Mouse (Mus musculus): ENCODE results near the gene Slc4a4. TPM values are rescaled to one million over a fixed set of nuclear protein-coding genes. Genes with fewer than 3 reads are reported as not detected.

Gene Slc4a4
- total RNA-seq, 2 experiments from 2014 or later: not detected

GRCm38 (mm10) chr5:89120881-89121280 lies 234.3 kb downstream of the Slc4a4 start:
- no peak for ATAC-seq (replicated peaks; ENCODE audit: low FRiP score, poor library complexity, severe bottlenecking)

GRCm38 (mm10) chr5:89123270-89123903 lies 236.8 kb downstream of the Slc4a4 start:
- ATAC-seq (replicated peaks; ENCODE audit: low FRiP score, poor library complexity, severe bottlenecking): no peak

DNA sequence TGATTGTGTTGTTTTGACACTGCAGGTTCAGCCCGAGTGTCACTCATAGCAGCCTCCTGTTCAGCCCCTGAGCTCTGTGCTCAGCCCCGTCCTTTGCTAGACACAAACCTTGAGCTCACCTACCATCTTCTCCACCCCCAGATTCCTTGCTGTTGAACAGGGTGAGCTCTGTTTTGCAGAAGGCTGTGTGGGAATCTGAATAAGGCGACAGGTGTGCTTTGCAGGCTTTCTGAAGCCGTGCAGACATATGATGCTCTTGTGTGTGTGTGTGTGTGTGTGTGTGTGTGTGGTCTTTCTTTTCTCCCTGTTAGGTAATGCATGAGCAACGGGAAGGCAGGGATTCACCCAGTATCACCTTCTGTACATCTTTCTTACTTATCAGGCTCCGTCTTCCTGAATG lies 241.6 kb downstream of the Slc4a4 start:
- ATAC-seq (replicated peaks; ENCODE audit: low FRiP score, poor library complexity, severe bottlenecking): no peak

DNA sequence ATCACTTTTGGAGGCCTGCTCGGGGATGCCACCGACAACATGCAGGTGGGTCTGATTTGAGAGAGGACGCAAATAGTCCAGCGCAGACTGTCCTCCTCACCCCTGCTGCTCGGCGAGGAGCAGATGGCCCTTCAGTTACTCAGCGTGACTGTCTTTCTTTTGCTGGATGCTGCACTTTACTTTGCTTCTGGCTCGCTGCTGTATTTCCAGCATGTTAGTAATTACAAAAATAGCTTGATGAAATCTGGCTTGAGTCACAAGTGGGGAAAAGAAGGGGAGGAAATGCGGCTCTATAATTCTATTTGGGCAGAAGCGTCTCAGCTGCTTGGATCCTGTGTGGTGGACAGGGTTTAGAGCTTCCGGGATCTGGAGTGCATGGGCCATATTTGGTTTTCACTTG lies 249.2 kb downstream of the Slc4a4 start:
- ATAC-seq (replicated peaks; ENCODE audit: low FRiP score, poor library complexity, severe bottlenecking): no peak

GRCm38 (mm10) chr5:89140070-89140469 lies 253.5 kb downstream of the Slc4a4 start:
- no peak for ATAC-seq (replicated peaks; ENCODE audit: low FRiP score, poor library complexity, severe bottlenecking)

GRCm38 (mm10) chr5:89141761-89142160 lies 255.1 kb downstream of the Slc4a4 start:
- ATAC-seq (replicated peaks; ENCODE audit: low FRiP score, poor library complexity, severe bottlenecking): no peak

DNA sequence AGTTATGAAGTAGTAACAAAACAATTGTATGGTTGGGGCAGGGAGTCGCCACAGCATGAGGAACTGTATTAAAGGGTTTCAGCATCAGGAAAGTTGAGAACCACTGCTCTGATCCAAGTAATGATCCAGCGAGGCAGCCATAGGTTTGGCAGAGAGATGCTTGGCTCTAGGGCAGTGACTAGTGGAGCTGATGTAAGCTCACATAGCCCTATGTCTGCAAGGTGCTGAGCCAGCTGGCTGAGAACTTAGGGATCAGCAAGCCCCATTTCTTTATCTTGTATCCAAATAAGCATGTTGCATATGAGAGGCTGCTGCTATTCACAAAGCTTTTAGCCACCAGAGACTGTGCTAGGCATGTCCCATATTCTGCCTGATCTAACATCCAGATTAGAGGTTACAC lies 259.7 kb downstream of the Slc4a4 start:
- no peak for ATAC-seq (replicated peaks; ENCODE audit: low FRiP score, poor library complexity, severe bottlenecking)

GRCm38 (mm10) chr5:89147282-89147790 lies 260.7 kb downstream of the Slc4a4 start:
- no peak for ATAC-seq (replicated peaks; ENCODE audit: low FRiP score, poor library complexity, severe bottlenecking)

GRCm38 (mm10) chr5:89149436-89150040 lies 262.9 kb downstream of the Slc4a4 start:
- ATAC-seq (replicated peaks; ENCODE audit: low FRiP score, poor library complexity, severe bottlenecking): no peak

- ATAC-seq (replicated peaks; ENCODE audit: low FRiP score, poor library complexity, severe bottlenecking): no peak
These were observed 264.5 kb downstream of the Slc4a4 start for GRCm38 (mm10) chr5:89151076-89151475.

DNA sequence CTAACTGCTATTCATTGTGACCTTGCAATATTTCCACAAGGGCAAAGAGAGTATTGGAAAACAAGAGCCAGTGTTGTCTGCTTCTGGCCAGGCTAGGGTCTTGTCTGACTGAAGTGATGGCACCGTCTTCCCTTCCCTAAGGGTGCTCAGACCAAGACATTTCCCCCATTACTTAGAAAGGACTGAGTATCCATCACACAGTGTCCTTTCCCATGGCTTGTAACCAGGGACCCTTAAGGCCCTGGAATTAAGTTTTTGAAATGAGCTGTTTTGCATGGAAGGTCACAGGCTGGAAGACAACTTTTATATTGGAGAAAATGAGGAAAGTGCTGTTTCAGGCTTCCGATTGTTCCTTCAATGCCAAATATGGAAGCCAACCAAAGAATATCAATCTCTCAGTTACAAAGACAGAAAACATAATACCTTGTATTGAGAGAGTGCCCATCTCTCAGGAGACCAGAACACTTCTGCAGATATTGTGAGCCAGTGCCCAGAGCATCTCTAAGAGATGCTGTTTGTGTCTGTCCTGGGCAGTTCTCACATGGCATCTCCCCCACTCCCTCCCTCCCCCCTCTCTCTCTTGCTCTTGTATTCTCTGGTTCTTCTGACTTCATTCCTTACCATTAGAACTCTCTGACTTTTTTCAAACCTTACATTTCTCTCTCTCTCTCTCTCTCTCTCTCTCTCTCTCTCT lies 284.6 kb downstream of the Slc4a4 start:
- no peak for ATAC-seq (replicated peaks; ENCODE audit: low FRiP score, poor library complexity, severe bottlenecking)

- no peak for ATAC-seq (replicated peaks; ENCODE audit: low FRiP score, poor library complexity, severe bottlenecking)
These were observed 303.4 kb downstream of the Slc4a4 start for GRCm38 (mm10) chr5:89190063-89190462.

DNA sequence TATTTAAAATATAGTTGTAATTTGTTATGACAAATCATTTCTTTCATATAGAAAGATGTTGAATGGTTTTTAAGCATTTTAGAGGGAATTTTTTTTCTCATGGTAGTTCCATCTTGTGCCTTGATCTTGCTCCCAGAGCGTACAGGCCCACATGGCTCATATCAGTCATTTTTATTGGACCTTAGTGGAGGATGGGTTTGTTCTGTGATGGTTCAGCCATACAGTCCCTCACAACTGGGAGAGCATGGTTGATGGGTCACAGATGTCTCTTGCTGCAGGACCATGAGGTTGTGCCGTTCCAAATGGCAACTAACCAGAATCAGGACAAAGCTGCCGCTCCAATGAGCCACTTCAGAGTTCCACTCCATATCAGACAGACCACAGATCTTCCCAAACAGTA lies 308.0 kb downstream of the Slc4a4 start:
- ATAC-seq (replicated peaks; ENCODE audit: low FRiP score, poor library complexity, severe bottlenecking): no peak

- ATAC-seq (replicated peaks; ENCODE audit: low FRiP score, poor library complexity, severe bottlenecking): no peak
These were observed 311.9 kb downstream of the Slc4a4 start for GRCm38 (mm10) chr5:89198501-89198900.

GRCm38 (mm10) chr5:89209973-89210703 lies 323.5 kb downstream of the Slc4a4 start:
- ATAC-seq (replicated peaks; ENCODE audit: low FRiP score, poor library complexity, severe bottlenecking): no peak

DNA sequence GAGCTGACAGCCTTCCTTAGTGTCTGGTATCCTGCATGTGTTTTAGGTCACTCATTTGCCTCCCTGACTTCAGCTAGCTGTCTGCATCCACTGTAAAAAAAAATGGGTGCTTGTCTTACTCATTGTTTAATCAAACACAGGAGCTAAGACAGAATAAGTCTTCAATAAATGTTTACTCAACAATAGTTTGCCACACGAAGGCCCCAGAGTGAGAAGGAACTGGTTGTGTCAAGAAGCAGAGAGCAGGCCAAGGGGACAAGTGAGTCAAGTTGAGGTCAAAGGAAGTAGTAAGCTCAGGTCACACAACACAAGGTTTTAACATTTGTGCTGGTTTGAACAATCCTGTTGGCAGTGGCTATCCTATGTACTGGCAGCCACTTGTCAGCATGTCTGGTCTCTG lies 324.4 kb downstream of the Slc4a4 start:
- no peak for ATAC-seq (replicated peaks; ENCODE audit: low FRiP score, poor library complexity, severe bottlenecking)

DNA sequence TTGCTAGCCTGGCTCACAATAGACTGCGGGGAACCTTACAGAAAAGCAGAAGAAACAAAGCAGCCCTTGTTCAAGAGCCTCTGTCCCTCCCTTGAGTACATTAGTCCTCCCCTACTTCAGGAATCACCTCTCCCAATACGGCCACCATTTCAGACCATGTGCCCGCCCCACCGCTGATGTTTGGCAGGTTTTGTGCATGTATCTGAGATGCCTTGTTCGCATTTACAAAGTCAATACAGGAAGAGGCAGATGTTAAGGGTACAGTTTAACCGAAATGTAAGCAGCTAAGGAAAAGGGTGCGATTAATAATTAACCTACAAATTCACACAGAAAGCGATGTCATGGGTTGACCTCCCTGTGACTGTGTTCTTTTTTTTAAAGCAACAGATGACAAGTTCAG lies 331.6 kb downstream of the Slc4a4 start:
- ATAC-seq (replicated peaks; ENCODE audit: low FRiP score, poor library complexity, severe bottlenecking): no peak

DNA sequence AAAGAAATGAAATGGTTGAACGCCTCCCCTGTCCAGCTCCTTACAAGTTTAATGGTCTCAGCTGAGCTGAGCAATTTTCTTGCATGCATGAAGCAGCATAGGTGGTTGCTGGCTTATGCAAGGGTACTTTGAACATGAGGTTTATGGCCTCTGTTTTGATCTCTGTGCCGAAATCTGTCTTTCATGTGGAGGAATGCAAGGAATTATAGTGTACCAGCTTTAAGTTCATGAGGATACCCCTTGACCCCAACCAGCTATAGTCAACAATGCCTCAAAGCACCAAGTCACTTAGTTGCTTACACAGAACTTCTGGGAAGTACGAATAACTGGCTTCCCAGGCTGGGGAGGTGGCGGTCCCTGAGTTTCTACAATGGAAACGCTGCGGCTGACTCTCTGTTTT lies 332.1 kb downstream of the Slc4a4 start:
- ATAC-seq (replicated peaks; ENCODE audit: low FRiP score, poor library complexity, severe bottlenecking): no peak

DNA sequence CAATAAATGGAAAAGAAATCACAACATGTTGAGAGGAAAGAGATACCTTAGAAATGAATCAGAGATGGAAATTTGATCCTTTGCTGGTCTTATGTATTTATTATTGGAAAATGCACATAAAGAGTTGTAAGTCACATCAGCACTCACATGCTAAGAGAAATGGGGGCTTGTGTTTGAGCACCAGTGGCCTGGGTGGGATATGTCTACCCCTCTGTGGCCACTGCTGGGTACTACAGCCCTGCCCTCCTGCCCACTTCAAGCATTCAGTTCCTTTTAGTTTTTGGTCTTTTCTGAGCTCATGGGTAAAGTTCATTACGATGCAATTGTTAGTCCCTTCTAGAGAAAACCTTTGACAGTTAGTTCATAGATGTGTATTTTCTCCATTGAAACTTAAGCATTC lies 335.0 kb downstream of the Slc4a4 start:
- ATAC-seq (replicated peaks; ENCODE audit: low FRiP score, poor library complexity, severe bottlenecking): no peak

GRCm38 (mm10) chr5:89223061-89223740 lies 336.6 kb downstream of the Slc4a4 start:
- no peak for ATAC-seq (replicated peaks; ENCODE audit: low FRiP score, poor library complexity, severe bottlenecking)

Data from erythroblast, adult 5-6 weeks (primary cell).